Mouse (Mus musculus) midbrain, embryonic 13.5 days (tissue): Measurements from ENCODE around the gene Osbpl3. TPM values are rescaled to one million over a fixed set of nuclear protein-coding genes. Genes with fewer than 3 reads are reported as not detected.
A peak's percentile ranks its signal among the peaks of the same experiment; 100 is the strongest.

Source experiments
- ATAC-seq: fragments of 200-750 bp; cut with Nextera tagmentation; 2 replicates; pipeline ENCODE4 v1.8.0; 2017; ENCODE audit warnings: mild to moderate bottlenecking, moderate TSS enrichment, moderate library complexity
- H3K27ac ChIP-seq: fragments of 300-500 bp; sonication (generic); 2 replicates; pipeline ENCODE4 v1.5.1; 2015; ENCODE audit warnings: inconsistent platforms, mild to moderate bottlenecking, moderate library complexity
- H3K27me3 ChIP-seq: fragments of 300-500 bp; sonication (generic); 2 replicates; pipeline ENCODE4 v1.6.1; 2015; ENCODE audit warnings: mild to moderate bottlenecking, inconsistent platforms
- H3K36me3 ChIP-seq: fragments of 300-500 bp; sonication (generic); 2 replicates; pipeline ENCODE4 v1.6.1; 2015; ENCODE audit warnings: mild to moderate bottlenecking, inconsistent platforms
- H3K4me1 ChIP-seq: fragments of 300-500 bp; sonication (generic); replicated peaks from 2 replicates; pipeline ENCODE4 v1.6.1; 2015; ENCODE audit warnings: inconsistent platforms
- H3K4me2 ChIP-seq: fragments of 300-500 bp; sonication (generic); replicated peaks from 2 replicates; pipeline ENCODE4 v1.6.1; 2015; ENCODE audit warnings: moderate library complexity, mild to moderate bottlenecking, inconsistent platforms
- H3K4me3 ChIP-seq: fragments of 300-500 bp; sonication (generic); replicated peaks from 2 replicates; pipeline ENCODE4 v1.5.1; 2015; ENCODE audit warnings: mild to moderate bottlenecking, inconsistent platforms
- H3K9ac ChIP-seq: fragments of 300-500 bp; sonication (generic); replicated peaks from 2 replicates; pipeline ENCODE4 v1.6.1; 2015; ENCODE audit warnings: mild to moderate bottlenecking, inconsistent platforms
- H3K9me3 ChIP-seq: fragments of 300-500 bp; sonication (generic); 2 replicates; pipeline ENCODE4 v1.6.1; 2016; ENCODE audit warnings: mild to moderate bottlenecking, inconsistent platforms
- WGBS: fragments of 180-500 bp; shearing (Covaris S2); methylation state at CpG from one replicate; pipeline ENCODE4 v1.1.7; 2015; 5-methylcytosine and 5-hydroxymethylcytosine counted together
- polyA plus RNA-seq: library from polyadenylated mRNA; unstranded; fragments of >200 nt; fragmentation: Nextera tagmentation; extraction: Ambion mirVana; gene quantifications from 2 replicates; pipeline ENCODE4 v1.2.1, GENCODE M21; 2015

Gene Osbpl3
- polyA plus RNA-seq, 1 experiment from 2014 or later, result 6.7 TPM

GRCm38 (mm10) chr6:50316795-50317505, 139.1 kb downstream of the Osbpl3 start:
- H3K36me3 ChIP-seq, result no peaks in the 10 kb centered on the region
- H3K4me3 ChIP-seq, result no peak overlapping the region
- no peaks in the 10 kb centered on the region for H3K9me3 ChIP-seq
- H3K4me2 ChIP-seq, result no peak overlapping the region
- 95% methylated on average over 7 of the region's 7 CpGs for WGBS
- peaks cover 15% of the 10 kb centered on the region for H3K4me1 ChIP-seq
- no peak overlapping the region for H3K9ac ChIP-seq
- H3K27me3 ChIP-seq, result no peaks in the 10 kb centered on the region
- ATAC-seq, result no peak
- H3K27ac ChIP-seq, result no peak overlapping the region

DNA sequence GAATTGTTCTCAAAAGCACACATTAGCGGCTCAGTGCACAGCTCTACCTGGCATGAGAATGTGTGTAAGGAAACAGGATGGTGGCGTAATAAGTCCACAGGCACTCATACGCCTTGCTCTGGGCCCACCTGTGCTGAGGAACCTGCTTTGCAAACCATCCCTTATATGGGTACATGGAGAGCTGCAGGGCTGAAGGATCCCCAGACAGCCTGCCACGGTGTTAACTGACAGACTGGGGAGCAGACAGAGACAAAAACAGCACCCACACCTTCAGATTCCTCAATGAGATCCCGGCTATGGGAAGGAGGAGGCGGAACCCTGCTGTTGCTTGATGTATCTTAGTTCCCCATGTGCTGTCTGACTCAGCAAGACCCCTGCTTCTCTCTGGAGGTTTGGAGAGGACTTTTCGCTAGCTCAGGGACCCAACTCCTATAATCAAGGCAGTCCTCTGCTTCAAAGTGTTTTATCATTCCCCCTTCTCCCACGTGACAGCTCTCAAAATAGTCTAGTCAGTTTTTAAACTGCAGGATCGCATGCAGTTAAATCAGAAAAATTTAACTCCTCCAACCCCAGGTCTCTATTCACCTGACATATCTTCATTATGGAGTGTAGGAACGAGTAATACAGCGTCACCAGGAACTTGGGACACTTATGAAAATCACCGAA, 141.5 kb downstream of the Osbpl3 start:
- no peaks in the 10 kb centered on the region for H3K9me3 ChIP-seq
- no peak overlapping the region for H3K4me3 ChIP-seq
- no peaks in the 10 kb centered on the region for H3K36me3 ChIP-seq
- H3K27me3 ChIP-seq, result no peaks in the 10 kb centered on the region
- WGBS, result 80% methylated on average over 12 of the region's 12 CpGs
- no peak overlapping the region for H3K27ac ChIP-seq
- no peak for ATAC-seq
- H3K4me2 ChIP-seq, result no peak overlapping the region
- no peak overlapping the region for H3K9ac ChIP-seq
- H3K4me1 ChIP-seq, result peaks cover 15% of the 10 kb centered on the region

GRCm38 (mm10) chr6:50312647-50313046, 143.4 kb downstream of the Osbpl3 start:
- no peaks in the 10 kb centered on the region for H3K27me3 ChIP-seq
- H3K9me3 ChIP-seq, result no peaks in the 10 kb centered on the region
- H3K4me2 ChIP-seq, result no peak overlapping the region
- no peaks in the 10 kb centered on the region for H3K36me3 ChIP-seq
- no peak overlapping the region for H3K9ac ChIP-seq
- H3K27ac ChIP-seq, result no peak overlapping the region
- peaks cover 4% of the 10 kb centered on the region for H3K4me1 ChIP-seq
- 44% methylated on average over 4 of the region's 4 CpGs for whole genome bisulfite sequencing
- ATAC-seq, result peak; percentile 88
- H3K4me3 ChIP-seq, result no peak overlapping the region

DNA sequence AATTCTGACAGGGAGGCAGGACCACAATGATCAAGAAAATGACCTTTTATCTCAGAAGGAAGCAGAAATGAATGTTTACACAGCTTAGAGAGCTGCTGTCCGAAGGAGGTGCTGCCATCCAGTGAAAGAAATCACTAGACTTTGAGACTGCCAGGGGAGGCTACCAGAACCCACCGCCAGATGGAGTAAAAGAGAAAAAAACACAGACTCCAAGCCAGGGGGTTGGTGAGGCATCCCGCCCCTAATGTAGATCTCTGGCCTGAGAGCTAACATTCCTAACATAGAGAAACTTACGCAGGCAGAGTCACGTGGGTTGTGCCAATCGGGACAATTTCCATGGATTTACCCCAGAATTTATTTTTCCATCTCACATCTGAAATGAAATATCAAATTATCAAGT, 147.0 kb downstream of the Osbpl3 start:
- Histone ChIP-seq H3K4me1 (no peaks in the 10 kb centered on the region), H3K27ac (no peak overlapping the region), H3K4me3 (no peak overlapping the region), H3K4me2 (no peak overlapping the region), H3K9ac (no peak overlapping the region), H3K27me3 (no peaks in the 10 kb centered on the region), H3K36me3 (no peaks in the 10 kb centered on the region), H3K9me3 (no peaks in the 10 kb centered on the region)
- 49% methylated on average over 6 of the region's 6 CpGs for WGBS
- no peak; the same call in 1 of the 2 replicates for ATAC-seq

- no peak overlapping the region for H3K27ac ChIP-seq
- H3K36me3 ChIP-seq, result no peaks in the 10 kb centered on the region
- no peak overlapping the region for H3K4me2 ChIP-seq
- H3K4me1 ChIP-seq, result peaks cover 2% of the 10 kb centered on the region; the same call in 1 of the 2 replicates
- no peaks in the 10 kb centered on the region for H3K27me3 ChIP-seq
- H3K4me3 ChIP-seq, result no peak overlapping the region
- H3K9me3 ChIP-seq, result no peaks in the 10 kb centered on the region
- no peak overlapping the region for H3K9ac ChIP-seq
- no peak for ATAC-seq
- WGBS, result 85% methylated on average over 4 of the region's 4 CpGs
Measured at GRCm38 (mm10) chr6:50306625-50307024, 149.4 kb downstream of the Osbpl3 start.

DNA sequence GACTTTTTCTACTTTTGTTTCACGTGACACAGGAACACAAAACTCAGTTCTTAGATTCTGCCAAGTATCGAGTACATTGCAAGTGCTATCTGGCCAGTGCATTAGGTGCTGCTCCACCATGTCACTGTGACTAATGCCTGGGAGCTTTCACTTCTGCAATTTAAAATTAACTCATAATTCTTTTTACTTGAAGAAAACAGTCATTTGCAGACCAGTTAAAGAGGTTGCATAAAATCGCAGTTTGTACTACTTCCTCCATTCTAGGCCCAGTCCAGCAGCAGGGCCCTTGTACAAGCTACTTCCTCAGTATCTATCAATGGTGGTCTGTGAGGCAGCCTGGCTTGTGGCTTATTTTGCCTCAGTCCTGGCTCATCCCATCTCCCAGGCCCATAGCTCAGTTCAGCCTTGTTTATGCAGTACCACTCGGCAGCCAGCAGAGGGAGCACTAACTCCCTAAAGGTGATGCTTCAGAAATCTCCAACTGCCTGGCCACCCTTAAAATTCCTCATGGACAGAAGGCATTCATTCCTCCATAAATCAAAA, 151.0 kb downstream of the Osbpl3 start:
- Histone ChIP-seq H3K4me1 (peaks cover 8% of the 10 kb centered on the region; the same call in 1 of the 2 replicates), H3K4me3 (no peak overlapping the region), H3K9ac (no peak overlapping the region), H3K9me3 (no peaks in the 10 kb centered on the region), H3K27me3 (no peaks in the 10 kb centered on the region), H3K27ac (no peak overlapping the region), H3K4me2 (no peak overlapping the region), H3K36me3 (no peaks in the 10 kb centered on the region)
- 67% methylated on average over 4 of the region's 4 CpGs for WGBS
- peak; percentile 43; the same call in 1 of the 2 replicates for ATAC-seq

DNA sequence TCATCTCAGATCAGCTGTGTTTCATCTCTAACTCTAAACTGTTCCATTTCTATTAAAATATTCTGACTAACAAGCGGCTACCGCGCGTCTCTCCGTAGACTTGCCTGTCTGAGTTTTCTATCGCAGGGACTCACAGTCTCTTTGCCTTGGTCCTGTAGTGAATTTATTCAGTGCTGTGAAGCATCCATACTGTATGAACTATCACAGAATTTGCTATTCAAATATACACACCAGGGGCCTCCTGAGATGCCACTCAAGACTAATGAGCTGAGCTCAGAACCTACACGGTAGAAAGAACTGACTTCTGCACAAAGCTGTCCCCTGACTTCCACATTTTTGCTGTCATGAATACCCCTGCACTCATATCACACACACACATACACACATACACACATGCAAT, 154.9 kb downstream of the Osbpl3 start:
- Histone ChIP-seq H3K4me3 (no peak overlapping the region), H3K27me3 (no peaks in the 10 kb centered on the region), H3K4me1 (peaks cover 8% of the 10 kb centered on the region; the same call in 1 of the 2 replicates), H3K27ac (0 out of 2 replicates have a peak overlapping the region, but pooled peaks have one; percentile 30), H3K36me3 (no peaks in the 10 kb centered on the region), H3K9me3 (no peaks in the 10 kb centered on the region), H3K4me2 (no peak overlapping the region), H3K9ac (no peak overlapping the region)
- 54% methylated on average over 7 of the region's 7 CpGs for WGBS
- ATAC-seq, result peak; percentile 80

GRCm38 (mm10) chr6:50300622-50301021, 155.4 kb downstream of the Osbpl3 start:
- no peaks in the 10 kb centered on the region for H3K9me3 ChIP-seq
- no peak overlapping the region for H3K4me3 ChIP-seq
- 37% methylated on average over 6 of the region's 6 CpGs for WGBS
- 0 out of 2 replicates have a peak overlapping the region, but pooled peaks have one; percentile 30 for H3K27ac ChIP-seq
- H3K9ac ChIP-seq, result no peak overlapping the region
- H3K4me1 ChIP-seq, result peaks cover 8% of the 10 kb centered on the region; the same call in 1 of the 2 replicates
- H3K4me2 ChIP-seq, result no peak overlapping the region
- no peaks in the 10 kb centered on the region for H3K36me3 ChIP-seq
- ATAC-seq, result peak; percentile 19; the same call in 1 of the 2 replicates
- no peaks in the 10 kb centered on the region for H3K27me3 ChIP-seq

DNA sequence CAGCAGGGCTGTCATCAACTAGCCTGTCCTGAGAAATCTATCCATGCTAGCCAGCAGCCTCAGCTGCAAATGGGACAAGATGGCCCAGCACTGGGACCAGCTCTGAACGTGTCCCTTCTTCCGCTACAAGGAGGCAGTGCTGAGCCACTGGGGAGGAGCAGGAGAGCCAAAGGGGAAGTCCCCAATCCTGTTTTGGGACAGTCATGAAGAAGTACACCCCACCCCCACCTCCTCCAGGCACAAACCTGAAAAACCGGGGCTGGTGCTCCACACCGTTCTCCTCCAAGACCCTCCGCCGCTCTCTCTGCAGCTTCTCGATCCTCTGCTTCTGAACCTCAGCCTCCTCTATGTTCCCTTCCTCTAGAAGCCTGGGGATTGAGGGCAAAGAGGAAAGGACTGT, 156.9 kb downstream of the Osbpl3 start:
- Histone ChIP-seq H3K27ac (no peak overlapping the region), H3K4me2 (no peak overlapping the region), H3K27me3 (no peaks in the 10 kb centered on the region), H3K36me3 (no peaks in the 10 kb centered on the region), H3K9me3 (no peaks in the 10 kb centered on the region), H3K4me1 (peaks cover 8% of the 10 kb centered on the region; the same call in 1 of the 2 replicates), H3K4me3 (no peak overlapping the region), H3K9ac (no peak overlapping the region)
- 88% methylated on average over 7 of the region's 7 CpGs for WGBS
- no peak for ATAC-seq

DNA sequence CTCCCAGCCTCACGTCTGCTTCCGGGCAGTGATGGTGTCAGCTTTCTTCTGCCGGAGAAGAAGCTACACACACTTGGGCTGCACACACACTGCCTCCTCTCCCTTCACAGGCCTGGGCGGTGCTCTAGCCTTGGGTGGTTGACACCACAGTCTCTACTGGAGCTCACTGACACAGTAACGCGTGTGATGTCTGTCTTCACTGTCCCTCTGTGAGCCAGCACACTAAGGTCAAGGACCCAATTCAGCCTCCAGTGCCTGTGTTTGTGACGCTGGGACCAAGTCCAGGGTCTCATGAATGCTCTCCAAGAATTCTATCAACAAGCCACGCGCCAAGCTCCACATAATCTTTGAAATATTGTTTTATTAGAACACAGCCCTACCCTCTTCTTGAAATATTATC, 158.3 kb downstream of the Osbpl3 start:
- no peak overlapping the region for H3K4me3 ChIP-seq
- H3K9me3 ChIP-seq, result no peaks in the 10 kb centered on the region
- H3K9ac ChIP-seq, result no peak overlapping the region
- 91% methylated on average over 9 of the region's 9 CpGs for WGBS
- H3K27ac ChIP-seq, result no peak overlapping the region
- H3K27me3 ChIP-seq, result no peaks in the 10 kb centered on the region
- ATAC-seq, result no peak
- H3K4me2 ChIP-seq, result no peak overlapping the region
- H3K36me3 ChIP-seq, result no peaks in the 10 kb centered on the region
- H3K4me1 ChIP-seq, result peaks cover 8% of the 10 kb centered on the region; the same call in 1 of the 2 replicates

DNA sequence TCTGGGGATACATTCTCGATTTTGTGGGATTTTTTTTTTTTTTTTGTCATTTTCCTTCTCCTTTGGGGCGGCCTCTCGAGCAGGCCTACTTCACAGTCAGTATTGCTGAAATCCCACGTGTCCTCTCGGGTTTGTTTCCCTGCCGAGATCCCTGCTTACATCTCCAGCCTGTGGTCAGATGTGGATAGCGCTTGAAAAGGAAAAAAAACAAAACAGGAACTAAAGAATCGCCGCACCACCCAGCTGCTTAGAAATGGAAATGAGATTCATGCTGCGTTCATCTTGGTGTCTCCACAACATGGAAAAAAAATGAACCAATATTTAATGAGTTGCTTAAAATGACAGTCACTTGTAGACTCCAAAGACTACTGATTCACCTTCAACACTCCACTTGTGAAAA, 160.9 kb downstream of the Osbpl3 start:
- H3K36me3 ChIP-seq, result no peaks in the 10 kb centered on the region
- H3K27ac ChIP-seq, result no peak overlapping the region
- no peak for ATAC-seq
- no peaks in the 10 kb centered on the region for H3K4me1 ChIP-seq
- WGBS, result 64% methylated on average over 10 of the region's 10 CpGs
- no peak overlapping the region for H3K4me2 ChIP-seq
- no peak overlapping the region for H3K9ac ChIP-seq
- H3K9me3 ChIP-seq, result no peaks in the 10 kb centered on the region
- H3K27me3 ChIP-seq, result no peaks in the 10 kb centered on the region
- no peak overlapping the region for H3K4me3 ChIP-seq

- peak; percentile 67 for ATAC-seq
Measured at GRCm38 (mm10) chr6:50294128-50294527, 161.9 kb downstream of the Osbpl3 start.

More at GRCm38 (mm10) chr6:50294128-50294527, 161.9 kb downstream of the Osbpl3 start:
- 44% methylated on average over 1 of the region's 1 CpGs for WGBS
- H3K4me2 ChIP-seq, result no peak overlapping the region
- H3K4me3 ChIP-seq, result no peak overlapping the region
- no peak overlapping the region for H3K9ac ChIP-seq
- no peaks in the 10 kb centered on the region for H3K9me3 ChIP-seq
- H3K36me3 ChIP-seq, result no peaks in the 10 kb centered on the region
- no peaks in the 10 kb centered on the region for H3K4me1 ChIP-seq
- no peak overlapping the region for H3K27ac ChIP-seq
- no peaks in the 10 kb centered on the region for H3K27me3 ChIP-seq
